Mouse (Mus musculus): ENCODE measurements around the gene 1600014C23Rik. TPM values are rescaled to one million over a fixed set of nuclear protein-coding genes. Genes with fewer than 3 reads are reported as not detected.

Gene 1600014C23Rik
- total RNA-seq, 2 experiments from 2014 or later: 0.50 TPM; not detected in 1

DNA sequence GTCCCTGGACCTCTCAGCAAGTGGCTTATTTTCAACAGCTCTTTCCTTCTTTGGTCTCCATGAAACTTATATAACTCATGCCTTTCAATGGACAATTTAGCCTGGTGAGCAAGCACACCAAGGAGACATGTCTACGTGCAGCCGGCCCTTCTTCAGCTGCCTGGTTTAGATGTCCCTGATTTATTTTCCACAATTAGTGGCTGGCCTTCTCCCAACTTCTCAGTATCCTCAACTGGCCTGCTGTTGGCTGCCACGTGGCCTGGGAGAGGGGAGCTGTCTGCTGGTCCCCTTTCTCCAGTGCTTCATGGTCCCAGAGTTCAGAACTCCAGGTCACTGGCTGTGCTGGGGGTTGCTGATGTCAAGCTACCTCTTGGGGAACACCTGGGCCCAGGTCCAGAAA is 28.3 kb upstream of the 1600014C23Rik start:
- no peak for DNase-seq
- H3K4me3 ChIP-seq: no peak overlapping the region
- intact Hi-C loops (cut with DNase I): no loop called here
- no peak for TF ChIP-seq CTCF (IDR thresholded peaks at IDR 0.05)
- peak overlapping the region; percentile 51 for H3K27ac ChIP-seq

DNA sequence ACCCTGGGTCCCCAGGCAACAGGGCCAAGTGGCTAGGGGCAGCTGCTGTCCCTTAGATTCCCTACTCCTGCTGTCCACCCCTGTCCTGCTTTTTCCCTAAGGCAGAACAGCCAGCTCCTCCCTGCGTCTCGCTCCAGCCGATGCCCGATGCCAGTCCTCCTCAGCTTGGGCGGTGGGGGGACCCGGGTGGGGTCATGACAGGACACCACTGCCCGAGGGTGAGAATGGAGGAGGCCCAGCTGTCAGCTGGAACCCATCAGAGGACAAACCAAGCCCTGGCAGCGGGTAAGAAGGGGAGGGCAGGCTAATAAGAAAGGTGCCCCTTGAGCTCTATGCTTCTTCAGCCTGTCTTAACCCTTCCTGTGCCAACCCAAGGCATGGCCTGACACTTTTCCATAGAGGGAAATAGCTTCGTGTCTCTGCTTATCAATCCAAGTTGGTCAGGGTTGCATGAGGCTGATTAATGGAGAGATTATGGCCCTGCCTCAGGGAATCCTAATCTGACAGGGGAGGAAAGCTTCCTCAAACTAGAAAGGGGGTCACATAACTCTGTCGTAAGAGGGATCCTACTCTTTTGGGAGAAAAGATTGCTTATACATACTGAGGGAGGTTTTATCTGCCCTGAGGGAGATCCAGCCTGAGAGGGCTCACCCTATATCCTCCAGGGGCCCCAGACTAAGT is 27.5 kb upstream of the 1600014C23Rik start:
- DNase-seq: peak; percentile 64
- no peak overlapping the region for H3K4me3 ChIP-seq
- TF ChIP-seq CTCF (IDR thresholded peaks at IDR 0.05): no peak
- intact Hi-C loops (cut with DNase I): no loop called here
- peak overlapping the region; percentile 51 for H3K27ac ChIP-seq

DNA sequence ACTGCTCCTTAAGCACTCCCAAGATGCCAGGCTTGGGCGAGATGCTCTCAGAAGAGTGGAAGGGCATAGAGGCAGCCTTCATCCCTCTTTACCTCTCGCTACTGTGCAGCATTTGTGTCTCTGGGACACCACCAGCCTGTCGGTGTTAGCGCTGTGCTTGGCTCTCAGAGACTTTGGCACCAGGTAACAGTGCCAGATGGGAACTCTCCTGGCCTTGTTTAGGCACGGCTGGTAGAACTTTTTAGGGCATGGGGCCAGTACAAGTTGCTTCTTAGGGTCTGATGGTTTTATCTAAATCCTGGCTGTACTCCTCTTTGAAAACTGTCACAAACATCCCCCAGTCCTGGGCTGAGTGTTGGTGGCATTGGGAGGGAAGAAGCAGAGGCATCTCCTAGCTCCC is 26.1 kb upstream of the 1600014C23Rik start:
- Histone ChIP-seq H3K27ac (no peak overlapping the region), H3K4me3 (no peak overlapping the region)
- DNase-seq: no peak
- intact Hi-C loops (cut with DNase I): loop anchor here (5.0 kb wide), 1 partner anchor 33 kb away; no protein-coding TSS in a partner anchor
- no peak for TF ChIP-seq CTCF (IDR thresholded peaks at IDR 0.05)

DNA sequence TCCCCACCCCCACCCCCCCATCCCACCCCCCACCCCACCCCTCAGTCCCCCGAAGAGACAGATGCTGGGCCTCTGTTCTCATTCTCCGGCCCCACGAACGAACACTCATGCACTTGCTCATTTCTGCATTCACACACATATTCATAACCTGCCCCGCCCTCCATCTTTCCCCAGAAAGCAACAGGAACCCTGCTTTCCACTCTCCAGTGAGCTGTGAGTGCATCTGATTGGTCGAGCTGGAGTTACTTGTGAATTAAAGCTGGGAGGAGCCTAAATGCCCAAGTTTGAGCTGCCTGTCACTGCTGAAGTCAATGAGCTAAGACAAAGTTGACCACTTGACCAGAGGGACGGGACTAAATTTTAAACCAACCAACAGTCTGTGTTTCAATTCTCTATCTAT is 25.2 kb upstream of the 1600014C23Rik start:
- no peak for TF ChIP-seq CTCF (IDR thresholded peaks at IDR 0.05)
- intact Hi-C loops (cut with DNase I): loop anchor here (5.0 kb wide), 1 partner anchor 33 kb away; no protein-coding TSS in a partner anchor
- H3K4me3 ChIP-seq: no peak overlapping the region
- no peak for DNase-seq
- H3K27ac ChIP-seq: no peak overlapping the region

DNA sequence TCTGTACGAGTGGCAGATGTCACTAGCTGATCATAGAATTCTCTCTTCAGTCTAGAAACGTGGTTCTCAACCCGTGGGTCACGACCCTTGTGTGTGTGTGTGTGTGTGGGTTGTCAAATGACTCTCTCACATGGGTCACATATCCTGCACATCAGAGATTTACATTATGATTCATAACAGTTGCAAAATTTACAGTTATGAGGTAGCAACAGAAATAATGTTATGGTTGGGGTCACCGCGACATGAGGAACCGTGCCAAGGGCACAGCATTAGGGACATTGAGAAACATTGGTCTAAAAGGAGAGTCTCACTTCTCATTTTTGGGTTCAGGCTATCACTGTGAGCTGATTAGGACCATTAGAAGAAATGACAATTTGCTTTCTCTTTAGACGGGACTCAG is 24.3 kb upstream of the 1600014C23Rik start:
- no peak for TF ChIP-seq CTCF (IDR thresholded peaks at IDR 0.05)
- no peak overlapping the region for H3K4me3 ChIP-seq
- intact Hi-C loops (cut with DNase I): loop anchor here (5.0 kb wide), 1 partner anchor 34 kb away; no protein-coding TSS in a partner anchor
- H3K27ac ChIP-seq: no peak overlapping the region
- DNase-seq: no peak

DNA sequence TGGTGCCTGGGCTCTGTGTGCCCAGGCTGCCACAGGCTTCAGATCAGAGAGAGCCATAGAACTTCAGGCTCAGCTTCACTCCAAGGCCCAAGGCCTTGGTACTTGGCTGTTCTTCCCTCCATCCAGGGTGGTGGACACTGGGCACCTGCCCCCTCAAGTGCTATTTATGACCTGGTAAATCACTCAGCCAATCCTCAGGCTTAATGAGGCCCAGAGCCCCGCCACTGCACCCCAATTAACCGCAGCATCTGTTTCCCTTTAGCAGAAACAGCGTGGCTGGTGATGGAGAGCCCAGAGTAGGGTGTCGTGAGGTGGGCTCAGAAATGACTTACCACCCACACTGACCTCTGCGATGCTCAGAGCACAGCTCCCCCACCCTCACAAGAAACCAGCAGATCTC is 23.2 kb upstream of the 1600014C23Rik start:
- intact Hi-C loops (cut with DNase I): loop anchor here (5.0 kb wide), 1 partner anchor 35 kb away; no protein-coding TSS in a partner anchor
- no peak for DNase-seq
- no peak overlapping the region for H3K4me3 ChIP-seq
- no peak overlapping the region for H3K27ac ChIP-seq
- TF ChIP-seq CTCF (IDR thresholded peaks at IDR 0.05): no peak

DNA sequence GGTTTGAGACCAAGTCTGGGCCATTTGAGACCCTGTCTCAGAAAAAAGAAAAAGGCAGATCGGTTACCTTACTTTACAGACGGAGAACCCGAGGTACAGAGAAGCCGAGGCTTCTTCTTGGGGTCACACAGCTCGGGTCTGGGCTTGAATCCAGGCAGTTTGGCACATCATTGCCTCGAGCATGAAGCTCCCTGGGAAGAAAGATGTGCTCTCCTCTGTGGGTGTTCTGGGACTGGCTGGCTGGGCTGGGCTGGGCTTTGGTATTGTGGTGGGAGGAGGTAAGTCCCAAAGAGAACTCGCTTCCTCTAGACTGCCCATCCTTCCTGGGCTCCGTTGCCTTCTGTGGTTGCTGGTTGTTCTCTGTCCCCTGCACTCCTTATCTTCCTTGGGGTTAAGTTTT is 22.7 kb upstream of the 1600014C23Rik start:
- no peak for DNase-seq
- Histone ChIP-seq H3K4me3 (no peak overlapping the region), H3K27ac (no peak overlapping the region)
- TF ChIP-seq CTCF (IDR thresholded peaks at IDR 0.05): no peak
- intact Hi-C loops (cut with DNase I): loop anchor here (5.0 kb wide), 1 partner anchor 36 kb away; no protein-coding TSS in a partner anchor

DNA sequence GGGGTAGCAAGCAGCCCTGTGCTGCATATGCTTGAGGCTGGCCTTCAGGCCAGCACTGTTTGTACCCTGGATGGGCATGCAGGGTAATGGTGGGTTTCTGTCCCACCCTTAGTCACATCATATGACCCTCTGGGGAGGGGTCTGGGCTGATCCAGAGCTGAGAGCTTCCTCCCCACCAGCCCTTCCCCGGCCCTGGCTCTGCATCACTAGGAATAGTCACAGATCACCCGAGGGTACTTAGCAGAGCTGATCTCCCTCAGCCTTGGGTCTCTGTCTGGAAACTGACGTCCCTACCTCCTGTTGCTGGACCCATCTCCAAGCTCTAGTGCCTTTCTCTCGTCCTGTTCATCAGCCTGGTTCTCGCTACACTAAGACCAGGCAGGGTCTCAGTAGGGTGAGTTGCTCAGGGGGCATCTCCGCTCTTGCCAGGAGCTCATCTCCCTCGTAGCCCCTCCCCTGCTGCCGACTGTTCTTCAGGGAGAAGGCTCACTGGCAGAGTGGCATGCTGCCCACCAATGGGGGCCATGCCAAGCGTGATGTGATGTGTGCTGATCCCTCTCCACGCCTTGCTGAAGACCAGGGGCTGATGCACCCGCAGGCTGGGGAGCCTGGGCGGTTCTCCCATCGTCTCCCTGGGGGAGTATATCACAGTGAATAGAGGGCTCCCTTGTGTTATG is 20.7 kb upstream of the 1600014C23Rik start:
- TF ChIP-seq CTCF (IDR thresholded peaks at IDR 0.05): no peak
- Histone ChIP-seq H3K27ac (no peak overlapping the region), H3K4me3 (no peak overlapping the region)
- no peak for DNase-seq
- intact Hi-C loops (cut with DNase I): no loop called here

DNA sequence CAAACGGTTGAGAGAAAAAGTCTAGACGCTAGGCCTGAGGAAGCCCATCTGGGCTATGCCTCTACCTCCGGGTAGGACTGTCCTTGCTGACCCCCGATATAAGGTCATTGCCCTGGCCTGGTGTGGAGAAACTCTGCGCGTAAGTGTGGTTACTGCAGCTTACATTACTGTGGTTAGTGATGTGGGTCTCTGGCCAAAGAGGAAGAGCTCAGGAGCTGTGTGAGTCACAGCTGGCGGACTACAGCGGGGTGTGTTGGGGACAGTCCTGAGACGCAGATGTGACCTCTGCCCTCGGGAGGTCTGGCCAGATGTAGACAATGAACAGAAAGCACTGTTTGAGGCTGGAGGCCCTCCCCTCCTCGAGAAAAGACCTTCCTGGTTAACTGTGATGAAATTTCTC is 19.0 kb upstream of the 1600014C23Rik start:
- Histone ChIP-seq H3K4me3 (no peak overlapping the region), H3K27ac (no peak overlapping the region)
- peak; percentile 72 for DNase-seq
- intact Hi-C loops (cut with DNase I): no loop called here
- TF ChIP-seq CTCF (IDR thresholded peaks at IDR 0.05): no peak

DNA sequence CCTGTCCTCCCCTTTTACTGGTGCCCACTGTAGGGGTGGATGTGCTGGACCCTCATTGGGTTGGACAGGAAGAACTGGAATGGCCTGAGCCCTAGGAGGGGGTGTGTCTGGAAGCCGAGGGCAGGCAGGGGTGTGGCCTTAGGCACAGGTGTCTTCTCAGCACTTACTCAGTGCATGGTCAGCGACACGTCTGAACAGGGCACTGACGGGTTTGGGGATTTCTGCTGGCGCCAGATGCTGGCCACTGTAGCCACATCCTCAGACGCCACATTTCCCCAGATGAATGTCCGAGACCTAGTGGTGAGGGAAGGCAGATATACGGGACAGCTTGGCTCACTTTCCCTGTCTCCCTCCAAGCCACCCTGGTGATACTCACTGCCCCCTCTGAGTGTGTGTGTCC is 18.4 kb upstream of the 1600014C23Rik start:
- no peak for TF ChIP-seq CTCF (IDR thresholded peaks at IDR 0.05)

DNA sequence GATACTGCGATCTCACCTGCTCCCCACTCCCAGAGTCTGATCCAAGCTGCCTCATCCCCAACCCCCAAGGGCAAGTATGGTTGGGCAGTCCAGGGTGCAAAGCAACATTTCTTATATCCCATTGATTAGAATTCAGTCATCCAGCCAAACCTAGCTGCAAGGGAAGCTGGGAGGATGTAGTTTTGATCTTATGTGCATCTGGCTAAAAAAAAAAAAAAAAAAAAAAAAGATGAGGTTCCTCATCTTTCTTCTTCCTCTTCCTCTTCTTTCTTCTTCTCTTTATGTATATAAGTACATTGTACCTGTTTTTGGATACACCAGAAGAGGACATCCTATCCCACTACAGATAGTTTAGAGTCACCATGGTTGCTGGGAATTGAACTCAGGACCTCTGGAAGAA is 17.7 kb upstream of the 1600014C23Rik start:
- DNase-seq: no peak
- intact Hi-C loops (cut with DNase I): no loop called here
- H3K4me3 ChIP-seq: no peak overlapping the region
- H3K27ac ChIP-seq: no peak overlapping the region
- no peak for TF ChIP-seq CTCF (IDR thresholded peaks at IDR 0.05)

More for the DNA sequence above, 18.4 kb upstream of the 1600014C23Rik start:
- no peak overlapping the region for H3K27ac ChIP-seq
- intact Hi-C loops (cut with DNase I): no loop called here
- no peak overlapping the region for H3K4me3 ChIP-seq
- DNase-seq: no peak

DNA sequence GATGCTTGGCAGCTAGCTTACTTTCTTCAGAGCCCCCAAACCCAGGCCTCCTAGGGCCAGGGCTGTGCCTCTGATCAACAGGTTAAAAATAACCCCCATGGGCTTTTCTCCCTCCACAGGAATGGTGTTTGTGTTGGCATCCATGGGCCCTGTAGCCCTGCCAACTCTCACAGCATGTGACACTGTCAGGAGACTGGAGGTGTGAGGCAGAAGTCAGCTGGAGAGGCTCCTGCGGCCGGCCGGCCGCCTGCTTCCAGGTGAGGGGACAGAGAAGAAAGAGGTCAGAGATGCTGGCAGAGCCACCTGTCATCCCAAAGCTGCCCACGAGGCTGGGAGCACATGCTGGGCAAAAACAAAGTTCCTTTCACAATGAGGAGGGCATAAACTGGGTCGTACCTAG is 15.5 kb upstream of the 1600014C23Rik start:
- intact Hi-C loops (cut with DNase I): loop anchor here (5.0 kb wide), 2 partner anchors 48 to 63 kb away; no protein-coding TSS in a partner anchor
- Histone ChIP-seq H3K4me3 (no peak overlapping the region), H3K27ac (peak overlapping the region; percentile 86)
- TF ChIP-seq CTCF (IDR thresholded peaks at IDR 0.05): no peak
- peak; percentile 86 for DNase-seq
